Mouse (Mus musculus) cerebellum, postnatal 14 days (tissue): Measurements from ENCODE around the gene Ccdc125.
"Not testable (repeated sequence)": the region's sequence is repeated elsewhere in the genome, so short reads cannot be mapped to it uniquely, and the experiment has no call there.

Experiments used
- DNase-seq, 2 experiments: peaks; one replicate each; pipeline ENCODE4 v3.0.0; 2021; ENCODE audit warnings: mixed read lengths in 2 of 2

Ccdc125 gene

GRCm38 (mm10) chr13:100724051-100724754 is 54.7 kb downstream of the Ccdc125 start:
- peak in 1 of 2 experiments; percentile 35 for DNase-seq

- no peak for DNase-seq
Observed at GRCm38 (mm10) chr13:100725194-100725593, 55.7 kb downstream of the Ccdc125 start.

- DNase-seq = no peak
Observed at GRCm38 (mm10) chr13:100728086-100728485, 58.6 kb downstream of the Ccdc125 start.

- not testable (repeated sequence) for DNase-seq
Observed at GRCm38 (mm10) chr13:100728530-100728929, 59.0 kb downstream of the Ccdc125 start.

- DNase-seq = peak; percentile 19 to 20
Observed at GRCm38 (mm10) chr13:100730153-100730860, 60.8 kb downstream of the Ccdc125 start.

GRCm38 (mm10) chr13:100730861-100731176 is 61.3 kb downstream of the Ccdc125 start, which contains the start of gene Cdk7:
TSS of gene Cdk7 (minus strand) at chr13:100730939.
- DNase-seq = peak; percentile 94

GRCm38 (mm10) chr13:100731462-100732046 is 62.0 kb downstream of the Ccdc125 start:
- DNase-seq = not testable (repeated sequence)

- no peak for DNase-seq
Observed at GRCm38 (mm10) chr13:100732756-100733155, 63.2 kb downstream of the Ccdc125 start.

GRCm38 (mm10) chr13:100742831-100743230 is 73.3 kb downstream of the Ccdc125 start:
- peak in 1 of 2 experiments; percentile 16 for DNase-seq

- DNase-seq = no peak
Observed at GRCm38 (mm10) chr13:100743346-100744035, 74.0 kb downstream of the Ccdc125 start.

GRCm38 (mm10) chr13:100744036-100744744 is 74.7 kb downstream of the Ccdc125 start, which contains the start of gene Mrps36:
TSS of gene Mrps36 (minus strand) at chr13:100744659.
- peak; percentile 94 to 96 for DNase-seq

GRCm38 (mm10) chr13:100746090-100746489 is 76.6 kb downstream of the Ccdc125 start:
- no peak for DNase-seq
